Mouse (Mus musculus) heart, embryonic 12.5 days (tissue): Measurements from ENCODE around the gene Klhl32. TPM values are rescaled to one million over a fixed set of nuclear protein-coding genes. Genes with fewer than 3 reads are reported as not detected.

ENCODE experiments used
- ATAC-seq: fragments of 200-750 bp; cut with Nextera tagmentation; 2 replicates; pipeline ENCODE4 v1.8.0; 2017; ENCODE audit warnings: moderate TSS enrichment, moderate library complexity; ENCODE audit not compliant: insufficient number of reproducible peaks, low FRiP score
- H3K27ac ChIP-seq: fragments of 300-500 bp; sonication (generic); 2 replicates; pipeline ENCODE4 v1.5.1; 2016; ENCODE audit warnings: mild to moderate bottlenecking, moderate library complexity; ENCODE audit not compliant: poor library complexity, severe bottlenecking
- H3K27me3 ChIP-seq: fragments of 300-500 bp; sonication (generic); replicated peaks from 2 replicates; pipeline ENCODE4 v1.6.1; 2016; ENCODE audit warnings: mild to moderate bottlenecking, moderate library complexity
- H3K36me3 ChIP-seq: fragments of 300-500 bp; sonication (generic); 2 replicates; pipeline ENCODE4 v1.6.1; 2016; ENCODE audit warnings: mild to moderate bottlenecking, moderate library complexity
- H3K4me1 ChIP-seq: fragments of 300-500 bp; sonication (generic); replicated peaks from 2 replicates; pipeline ENCODE4 v1.6.1; 2016; ENCODE audit warnings: mild to moderate bottlenecking
- H3K4me2 ChIP-seq: fragments of 300-500 bp; sonication (generic); 2 replicates; pipeline ENCODE4 v1.6.1; 2016; ENCODE audit warnings: mild to moderate bottlenecking, moderate library complexity
- H3K4me3 ChIP-seq: fragments of 300-500 bp; sonication (generic); 2 replicates; pipeline ENCODE4 v1.5.1; 2016; ENCODE audit warnings: mild to moderate bottlenecking
- H3K9ac ChIP-seq: fragments of 300-500 bp; sonication (generic); 2 replicates; pipeline ENCODE4 v1.6.1; 2016; ENCODE audit warnings: mild to moderate bottlenecking, moderate library complexity
- H3K9me3 ChIP-seq: fragments of 300-500 bp; sonication (generic); replicated peaks from 2 replicates; pipeline ENCODE4 v1.6.1; 2016; ENCODE audit warnings: mild to moderate bottlenecking, moderate library complexity
- WGBS: fragments of 180-500 bp; shearing (Covaris S2); methylation state at CpG from one replicate; pipeline ENCODE4 v1.1.7; 2016; 5-methylcytosine and 5-hydroxymethylcytosine counted together
- polyA plus RNA-seq: library from polyadenylated mRNA; unstranded; fragments of >200 nt; fragmentation: Nextera tagmentation; extraction: Ambion mirVana; gene quantifications from 2 replicates; pipeline ENCODE4 v1.2.1, GENCODE M21; 2016

Gene Klhl32
- polyA plus RNA-seq, 1 experiment from 2014 or later, result 2.7 TPM

DNA sequence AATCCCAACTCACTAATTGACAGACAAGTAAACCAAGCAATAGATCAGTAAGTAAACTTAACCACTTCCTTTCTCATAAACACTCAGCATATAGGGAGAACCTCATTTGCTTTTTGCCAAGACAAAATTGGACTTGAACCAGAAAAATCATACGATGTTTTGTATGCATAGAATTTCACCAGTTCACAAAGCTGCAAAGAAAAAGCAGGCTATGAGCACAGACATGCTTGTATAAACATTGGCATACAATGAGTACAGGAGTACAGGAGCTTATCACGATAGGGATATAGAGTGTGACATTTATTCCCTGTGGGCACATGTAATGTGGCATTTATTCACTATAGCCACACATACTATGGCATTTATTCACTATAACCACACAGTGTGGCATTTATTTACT lies 220.5 kb downstream of the Klhl32 start:
- Histone ChIP-seq H3K27me3 (no peaks in the 10 kb centered on the region), H3K36me3 (no peaks in the 10 kb centered on the region), H3K9ac (no peak overlapping the region), H3K4me1 (peaks cover 23% of the 10 kb centered on the region), H3K4me3 (no peak overlapping the region), H3K9me3 (no peaks in the 10 kb centered on the region), H3K4me2 (no peak overlapping the region), H3K27ac (no peak overlapping the region)
- WGBS, result 58% methylated on average over 2 of the region's 2 CpGs
- ATAC-seq, result no peak

DNA sequence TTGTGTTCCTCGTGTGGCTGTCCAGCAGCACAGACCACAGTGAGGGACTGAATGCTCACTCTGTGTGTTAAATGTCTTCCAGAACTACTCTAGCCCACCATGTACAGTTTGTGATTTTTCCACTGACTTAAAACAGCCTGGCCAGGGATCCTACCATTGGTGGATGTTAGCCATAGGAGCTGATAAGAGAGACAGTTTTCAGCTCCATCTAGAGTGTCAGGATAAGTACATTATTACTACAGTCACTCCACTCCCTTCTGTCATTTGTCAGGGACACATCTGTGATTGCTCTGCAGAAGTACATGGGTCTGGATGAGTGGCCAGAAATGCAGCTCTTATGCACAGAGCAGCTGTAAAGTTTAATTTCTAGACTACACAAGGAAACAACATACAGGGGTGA lies 223.1 kb downstream of the Klhl32 start:
- H3K9me3 ChIP-seq, result no peaks in the 10 kb centered on the region
- no peak overlapping the region for H3K9ac ChIP-seq
- no peak overlapping the region for H3K4me2 ChIP-seq
- H3K36me3 ChIP-seq, result no peaks in the 10 kb centered on the region
- 34% methylated on average over 1 of the region's 1 CpGs for WGBS
- ATAC-seq, result no peak
- H3K4me3 ChIP-seq, result no peak overlapping the region
- H3K27ac ChIP-seq, result peak overlapping the region; percentile 14
- no peaks in the 10 kb centered on the region for H3K27me3 ChIP-seq
- peaks cover 23% of the 10 kb centered on the region for H3K4me1 ChIP-seq

DNA sequence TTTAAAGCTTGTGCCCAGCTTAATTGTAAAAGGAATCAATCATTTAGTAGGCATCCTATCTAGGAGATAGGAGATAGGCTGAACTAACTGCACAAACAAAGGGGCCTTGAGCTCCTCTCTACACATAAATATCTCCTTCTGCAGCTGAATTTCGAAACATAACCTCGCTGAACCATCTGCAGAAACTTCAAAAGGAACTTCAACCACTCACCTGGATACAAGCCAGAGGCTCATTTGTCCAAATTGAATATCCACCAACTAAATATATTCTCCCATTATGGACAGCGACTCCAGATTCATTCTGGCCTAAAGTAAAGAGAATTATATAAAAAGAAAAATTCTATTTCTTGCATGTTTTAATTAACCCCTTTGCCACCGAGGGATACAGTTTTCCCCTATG lies 224.2 kb downstream of the Klhl32 start:
- H3K4me1 ChIP-seq, result peaks cover 23% of the 10 kb centered on the region
- H3K4me3 ChIP-seq, result no peak overlapping the region
- no peak for ATAC-seq
- no peak overlapping the region for H3K27ac ChIP-seq
- 69% methylated on average over 4 of the region's 4 CpGs for WGBS
- no peaks in the 10 kb centered on the region for H3K36me3 ChIP-seq
- no peak overlapping the region for H3K9ac ChIP-seq
- H3K4me2 ChIP-seq, result no peak overlapping the region
- H3K9me3 ChIP-seq, result no peaks in the 10 kb centered on the region
- H3K27me3 ChIP-seq, result no peaks in the 10 kb centered on the region

DNA sequence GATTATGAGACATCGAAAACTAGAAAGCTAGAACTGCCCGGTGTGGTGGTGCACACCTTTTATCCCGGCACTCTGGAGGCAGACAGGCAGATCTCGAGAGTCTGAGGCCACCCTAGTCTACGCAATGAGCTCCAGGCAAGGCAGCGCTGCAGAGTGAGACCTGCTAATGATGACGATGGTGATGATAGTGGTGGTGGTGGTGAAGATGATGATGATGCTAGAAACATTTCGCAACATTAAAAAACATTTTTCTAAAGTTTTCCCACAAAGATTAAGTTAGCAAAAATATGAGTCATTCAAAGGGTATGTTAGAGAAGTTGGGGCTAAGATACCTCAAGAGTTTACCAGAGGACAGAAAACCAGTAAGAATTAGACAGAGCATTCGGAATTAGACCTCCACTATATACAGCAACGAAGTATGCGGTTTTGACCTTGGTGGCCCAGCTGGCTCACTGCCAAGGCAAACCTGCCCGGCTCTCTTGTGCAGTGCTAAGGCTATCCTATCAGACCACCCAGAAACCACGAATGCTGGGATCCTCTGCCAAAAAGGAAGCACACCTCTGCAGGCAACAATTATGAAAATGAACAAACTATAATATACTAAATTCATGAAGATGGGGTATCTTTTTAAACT lies 224.9 kb downstream of the Klhl32 start:
- no peak overlapping the region for H3K4me2 ChIP-seq

DNA sequence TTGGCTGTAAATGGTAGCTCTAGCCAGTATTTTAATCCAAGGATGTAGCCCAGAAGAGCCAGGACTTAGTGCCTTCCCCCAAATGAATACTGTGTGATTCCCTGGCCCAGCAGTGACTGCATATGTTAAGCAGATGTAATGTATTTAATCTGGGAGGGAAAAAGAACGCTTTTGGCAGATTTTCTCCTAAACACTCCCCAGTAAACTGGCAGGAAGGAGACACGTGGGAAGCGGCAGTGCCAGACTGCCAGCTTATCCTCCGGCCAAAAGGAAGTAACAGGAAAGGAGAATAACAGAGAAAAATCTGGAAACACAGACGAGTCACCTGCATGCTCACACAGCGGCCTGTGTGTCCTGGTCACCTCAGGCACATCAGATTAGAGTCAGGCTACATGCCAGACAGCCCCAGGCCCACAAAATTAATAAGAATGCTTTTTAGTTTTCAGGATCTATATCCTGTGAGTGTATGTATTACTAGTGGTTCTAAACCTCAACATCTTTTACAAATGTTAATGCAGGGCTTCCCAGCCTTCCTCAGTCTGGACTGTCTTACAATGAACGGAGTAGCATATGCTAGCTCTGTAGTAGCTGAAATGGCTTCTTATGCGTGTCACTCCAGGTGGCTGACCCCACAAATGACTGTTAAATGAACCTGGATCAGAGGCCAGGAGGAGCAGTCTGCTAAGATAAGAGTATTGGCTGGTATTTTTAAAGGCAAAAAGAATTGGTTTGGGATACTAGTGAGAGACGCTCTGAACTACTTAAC lies 229.3 kb downstream of the Klhl32 start:
- Histone ChIP-seq H3K36me3 (no peaks in the 10 kb centered on the region), H3K9me3 (no peaks in the 10 kb centered on the region), H3K9ac (no peak overlapping the region), H3K27ac (no peak overlapping the region), H3K4me2 (no peak overlapping the region), H3K27me3 (no peaks in the 10 kb centered on the region), H3K4me1 (peaks cover 7% of the 10 kb centered on the region; the same call in 1 of the 2 replicates), H3K4me3 (no peak overlapping the region)
- 60% methylated on average over 9 of the region's 9 CpGs for WGBS
- no peak for ATAC-seq

More for the DNA sequence above, 224.9 kb downstream of the Klhl32 start:
- Histone ChIP-seq H3K4me1 (peaks cover 23% of the 10 kb centered on the region), H3K9ac (no peak overlapping the region), H3K27me3 (no peaks in the 10 kb centered on the region), H3K27ac (no peak overlapping the region), H3K4me3 (no peak overlapping the region), H3K9me3 (no peaks in the 10 kb centered on the region), H3K36me3 (no peaks in the 10 kb centered on the region)
- WGBS, result 59% methylated on average over 13 of the region's 13 CpGs
- ATAC-seq, result no peak

DNA sequence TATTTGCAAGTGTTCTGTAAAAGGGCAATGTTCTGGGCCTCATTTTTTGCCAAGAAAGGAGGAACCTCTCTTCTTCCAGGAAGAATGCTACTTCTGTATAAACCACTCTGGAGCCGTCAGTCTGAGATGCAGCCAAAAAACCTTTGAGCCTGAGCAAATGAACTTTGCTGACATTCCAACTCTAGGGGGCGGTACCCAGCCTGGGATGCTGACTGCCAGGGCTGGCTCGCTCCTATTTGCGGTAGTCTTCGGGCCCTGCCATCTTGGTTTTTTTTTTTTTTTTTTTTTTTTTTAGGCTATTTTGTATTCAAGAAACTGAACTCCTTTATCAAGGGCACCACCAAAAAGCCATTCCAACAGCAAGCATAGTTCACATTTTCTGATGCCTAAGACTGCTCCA lies 230.5 kb downstream of the Klhl32 start:
- 89% methylated on average over 5 of the region's 5 CpGs for WGBS
- Histone ChIP-seq H3K9ac (no peak overlapping the region), H3K4me3 (no peak overlapping the region), H3K27ac (no peak overlapping the region), H3K4me1 (no peaks in the 10 kb centered on the region), H3K4me2 (no peak overlapping the region), H3K9me3 (no peaks in the 10 kb centered on the region), H3K36me3 (no peaks in the 10 kb centered on the region), H3K27me3 (no peaks in the 10 kb centered on the region)
- ATAC-seq, result no peak

DNA sequence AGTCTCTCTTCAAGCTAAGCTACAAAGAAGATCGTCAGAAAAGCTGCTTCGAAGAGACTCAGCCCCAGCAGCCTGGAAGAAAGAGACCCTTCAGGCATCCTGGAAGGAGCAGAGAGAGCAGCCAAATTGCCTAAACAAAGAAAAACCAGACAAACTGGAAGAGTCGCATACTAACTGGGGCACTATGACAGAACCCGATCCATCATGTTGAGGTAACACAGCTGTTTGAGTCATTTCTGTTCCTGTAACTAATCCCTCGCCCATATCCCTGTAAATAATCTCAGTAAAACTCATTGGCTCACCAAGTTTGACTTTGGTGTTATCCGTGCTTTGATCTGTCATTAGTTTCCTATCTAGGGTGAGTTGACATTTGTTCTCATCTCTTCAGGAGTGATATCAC lies 230.9 kb downstream of the Klhl32 start:
- ATAC-seq, result no peak
- 70% methylated on average over 6 of the region's 6 CpGs for whole genome bisulfite sequencing
- no peaks in the 10 kb centered on the region for H3K36me3 ChIP-seq
- H3K4me3 ChIP-seq, result no peak overlapping the region
- H3K27me3 ChIP-seq, result no peaks in the 10 kb centered on the region
- no peaks in the 10 kb centered on the region for H3K9me3 ChIP-seq
- no peak overlapping the region for H3K9ac ChIP-seq
- H3K4me1 ChIP-seq, result no peaks in the 10 kb centered on the region
- H3K27ac ChIP-seq, result no peak overlapping the region
- H3K4me2 ChIP-seq, result no peak overlapping the region

DNA sequence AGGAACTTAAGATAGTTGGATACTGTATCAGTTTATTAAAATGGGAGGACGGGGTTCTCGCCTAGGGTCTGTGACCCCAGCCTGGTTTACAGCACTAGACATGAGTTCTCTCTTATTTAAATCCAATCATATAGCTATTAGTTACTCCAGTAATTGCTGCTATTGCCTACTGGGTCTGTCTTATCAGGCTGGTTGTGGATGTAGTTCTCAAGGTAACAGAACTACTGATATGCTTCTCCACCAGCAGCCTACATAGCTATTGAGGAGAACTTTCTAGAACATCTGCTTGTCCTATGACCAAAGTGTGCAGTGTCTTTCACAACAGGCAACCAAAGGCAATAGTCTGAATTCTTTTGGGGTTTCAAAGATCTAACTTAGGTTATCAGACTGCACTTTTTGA lies 241.4 kb downstream of the Klhl32 start:
- H3K27ac ChIP-seq, result no peak overlapping the region
- ATAC-seq, result no peak
- H3K4me3 ChIP-seq, result no peak overlapping the region
- no peak overlapping the region for H3K9ac ChIP-seq
- H3K36me3 ChIP-seq, result peaks cover 11% of the 10 kb centered on the region
- no peak overlapping the region for H3K4me2 ChIP-seq
- H3K9me3 ChIP-seq, result no peaks in the 10 kb centered on the region
- 94% methylated on average over 2 of the region's 2 CpGs for WGBS
- H3K4me1 ChIP-seq, result peaks cover 9% of the 10 kb centered on the region; the same call in 1 of the 2 replicates
- H3K27me3 ChIP-seq, result no peaks in the 10 kb centered on the region

DNA sequence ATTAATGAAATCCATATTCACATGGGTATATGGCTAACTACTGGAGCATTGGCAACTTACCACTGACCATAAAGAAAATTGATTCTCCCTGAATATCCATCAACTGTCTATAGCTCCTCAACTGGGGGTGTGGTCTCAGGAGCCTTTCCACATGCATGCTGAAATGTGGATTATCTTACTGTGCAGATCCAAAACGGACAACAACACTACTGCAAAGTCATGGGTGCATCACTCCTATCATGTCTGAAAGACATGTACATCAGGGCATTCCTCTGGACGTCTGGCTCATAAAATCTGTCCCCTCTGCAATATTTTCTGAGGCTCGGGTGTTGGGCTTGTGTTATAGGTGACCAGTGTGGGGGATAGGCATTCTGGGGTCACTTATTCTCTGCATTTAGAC lies 241.8 kb downstream of the Klhl32 start:
- 75% methylated on average over 3 of the region's 3 CpGs for WGBS
- no peaks in the 10 kb centered on the region for H3K9me3 ChIP-seq
- H3K4me3 ChIP-seq, result no peak overlapping the region
- no peak for ATAC-seq
- no peaks in the 10 kb centered on the region for H3K27me3 ChIP-seq
- peaks cover 9% of the 10 kb centered on the region; the same call in 1 of the 2 replicates for H3K4me1 ChIP-seq
- H3K9ac ChIP-seq, result no peak overlapping the region
- no peak overlapping the region for H3K27ac ChIP-seq
- H3K36me3 ChIP-seq, result peaks cover 13% of the 10 kb centered on the region
- no peak overlapping the region for H3K4me2 ChIP-seq

DNA sequence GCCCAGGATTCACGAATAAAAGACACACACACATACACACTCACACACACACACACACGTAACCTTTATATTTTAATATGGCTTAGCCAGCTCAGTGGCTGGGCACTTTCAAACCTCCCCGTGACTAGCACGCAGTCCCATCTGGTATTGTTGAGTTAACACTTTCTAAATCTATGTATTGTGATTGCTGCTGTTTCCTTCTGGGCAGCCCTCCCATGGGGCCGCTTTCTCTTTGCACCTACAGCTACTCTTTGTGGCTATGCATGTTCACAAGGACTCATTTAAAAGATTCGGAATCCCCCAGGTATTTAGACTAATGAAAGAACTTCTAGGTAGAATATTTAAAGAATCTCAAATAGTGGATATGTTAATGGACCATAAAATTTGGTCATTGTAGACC lies 249.2 kb downstream of the Klhl32 start:
- H3K9ac ChIP-seq, result no peak overlapping the region
- H3K36me3 ChIP-seq, result peaks cover 57% of the 10 kb centered on the region
- H3K9me3 ChIP-seq, result no peaks in the 10 kb centered on the region
- no peaks in the 10 kb centered on the region for H3K27me3 ChIP-seq
- H3K4me3 ChIP-seq, result no peak overlapping the region
- H3K4me1 ChIP-seq, result peaks cover 4% of the 10 kb centered on the region; the same call in 1 of the 2 replicates
- WGBS, result 94% methylated on average over 6 of the region's 6 CpGs
- ATAC-seq, result no peak
- no peak overlapping the region for H3K4me2 ChIP-seq
- H3K27ac ChIP-seq, result no peak overlapping the region

DNA sequence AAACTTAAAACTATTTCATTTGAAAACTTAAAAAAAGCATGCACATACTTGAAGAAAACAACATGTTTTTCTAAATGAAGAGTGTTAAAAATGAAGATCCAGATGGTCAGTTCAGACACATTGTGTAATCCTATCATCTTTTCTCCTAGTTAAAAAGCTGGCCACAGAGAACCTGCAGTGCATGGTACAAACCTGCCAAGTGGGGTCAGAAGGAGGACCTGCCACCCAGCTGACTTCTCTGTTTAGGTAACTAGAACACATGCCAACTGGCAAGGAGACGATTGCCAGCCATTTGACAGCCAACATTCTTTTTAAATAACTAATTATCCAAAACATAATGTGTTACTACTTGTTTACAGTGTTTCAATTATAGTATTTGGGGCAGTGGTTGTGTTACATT lies 252.3 kb downstream of the Klhl32 start:
- Histone ChIP-seq H3K4me1 (peaks cover 7% of the 10 kb centered on the region; the same call in 1 of the 2 replicates), H3K27ac (no peak overlapping the region), H3K27me3 (no peaks in the 10 kb centered on the region), H3K4me3 (no peak overlapping the region), H3K9me3 (no peaks in the 10 kb centered on the region), H3K4me2 (no peak overlapping the region), H3K9ac (no peak overlapping the region), H3K36me3 (peaks cover 40% of the 10 kb centered on the region)
- WGBS, result 86% methylated on average over 1 of the region's 1 CpGs
- no peak for ATAC-seq
